Mouse (Mus musculus): ENCODE measurements at regions not wholly inside any gene's neighbourhood (a gene's known extent, or its start where the extent isn't known, plus 50 kb on each side); places are given as distances from the start of the nearest gene placed in this dataset.
A peak's percentile ranks its signal among the peaks of the same experiment; 100 is the strongest.

GRCm38 (mm10) chr13:28738160-28739100 is 215.1 kb downstream of the Sox4 start:
- DNase-seq (ENCODE audit: low spot score) (peak; percentile 28), ATAC-seq (ENCODE audit: low FRiP score, low read depth) (peak; percentile 28; the same call in 1 of the 2 replicates)
- peaks cover 17% of the 10 kb centered on the region for H3K4me1 ChIP-seq (ENCODE audit: control insufficient read depth, insufficient read depth, low read length)
- H3K27ac ChIP-seq (replicated peaks; ENCODE audit: low read depth, low read length), result peak overlapping the region; percentile 62
- H3K4me3 ChIP-seq (replicated peaks; ENCODE audit: low read length), result no peak overlapping the region
- WGBS, result 30% methylated on average over 8 of the region's 8 CpGs
- H3K36me3 ChIP-seq (ENCODE audit: control insufficient read depth, insufficient read depth, low read length), result no peaks in the 10 kb centered on the region
- H3K27me3 ChIP-seq (ENCODE audit: control insufficient read depth, insufficient read depth, low read length), result no peaks in the 10 kb centered on the region
- no peaks in the 10 kb centered on the region for H3K9me3 ChIP-seq (ENCODE audit: control insufficient read depth, low read length)
- H3K9ac ChIP-seq (ENCODE audit: low read depth, low read length, severe bottlenecking), result no peak overlapping the region
- H3K4me2 ChIP-seq (replicated peaks; ENCODE audit: low read depth, low read length, severe bottlenecking), result no peak overlapping the region
- TF ChIP-seq POLR2A (IDR thresholded peaks at IDR 0.05; ENCODE audit: borderline replicate concordance, extremely low read depth, insufficient read depth, insufficient read length), result no peak

DNA sequence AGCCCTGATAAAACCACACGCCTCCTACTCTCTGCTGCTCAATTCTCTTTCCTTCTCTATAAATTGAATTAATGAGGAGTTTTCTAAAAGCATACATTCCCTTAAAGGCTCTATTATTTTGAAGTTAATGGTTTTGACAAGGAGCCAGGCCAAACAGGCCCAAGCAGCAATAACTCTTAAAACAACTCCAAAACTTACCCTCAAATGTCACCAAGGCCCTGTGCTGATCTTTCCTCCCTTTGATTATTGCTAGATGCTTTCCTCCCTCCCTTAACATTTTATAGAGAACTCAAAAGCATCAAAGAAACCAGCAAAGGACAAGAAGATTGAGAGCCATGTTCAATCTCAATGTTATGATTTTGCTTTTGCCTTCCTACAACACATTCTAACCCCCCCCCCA is 221.0 kb downstream of the Sox4 start:
- Histone ChIP-seq H3K9ac (ENCODE audit: low read depth, low read length, severe bottlenecking) (no peak overlapping the region), H3K4me2 (replicated peaks; ENCODE audit: low read depth, low read length, severe bottlenecking) (no peak overlapping the region), H3K4me1 (ENCODE audit: control insufficient read depth, insufficient read depth, low read length) (peaks cover 28% of the 10 kb centered on the region), H3K27ac (replicated peaks; ENCODE audit: low read depth, low read length) (no peak overlapping the region), H3K4me3 (replicated peaks; ENCODE audit: low read length) (no peak overlapping the region), H3K36me3 (ENCODE audit: control insufficient read depth, insufficient read depth, low read length) (no peaks in the 10 kb centered on the region), H3K27me3 (ENCODE audit: control insufficient read depth, insufficient read depth, low read length) (no peaks in the 10 kb centered on the region), H3K9me3 (ENCODE audit: control insufficient read depth, low read length) (no peaks in the 10 kb centered on the region)
- ATAC-seq (ENCODE audit: low FRiP score, low read depth) (no peak), DNase-seq (ENCODE audit: low spot score) (no peak)
- WGBS, result 38% methylated on average over 1 of the region's 1 CpGs
- TF ChIP-seq POLR2A (IDR thresholded peaks at IDR 0.05; ENCODE audit: borderline replicate concordance, extremely low read depth, insufficient read depth, insufficient read length), result no peak

DNA sequence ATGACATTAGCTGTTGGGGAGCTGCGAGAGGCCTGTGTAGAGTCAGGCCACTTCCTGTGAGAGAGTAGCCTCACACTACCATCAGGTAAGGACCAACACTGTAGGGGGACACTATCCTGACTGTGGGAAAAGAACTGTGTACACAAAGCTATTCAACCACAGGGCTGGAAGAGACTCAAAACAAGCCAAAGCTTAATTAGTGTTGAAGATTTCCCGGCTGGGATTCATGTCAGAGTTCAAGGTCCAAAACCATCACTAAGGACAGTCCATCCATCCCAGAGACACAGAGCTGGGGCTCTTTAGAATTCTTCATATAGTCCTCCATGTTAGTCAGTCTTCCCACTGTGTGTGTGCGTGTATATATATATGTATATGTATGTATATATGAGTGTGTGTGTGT is 221.5 kb downstream of the Sox4 start:
- TF ChIP-seq POLR2A (IDR thresholded peaks at IDR 0.05; ENCODE audit: borderline replicate concordance, extremely low read depth, insufficient read depth, insufficient read length), result no peak
- ATAC-seq (ENCODE audit: low FRiP score, low read depth) (no peak), DNase-seq (ENCODE audit: low spot score) (no peak)
- H3K4me1 ChIP-seq (ENCODE audit: control insufficient read depth, insufficient read depth, low read length), result peaks cover 28% of the 10 kb centered on the region
- H3K27ac ChIP-seq (replicated peaks; ENCODE audit: low read depth, low read length), result no peak overlapping the region
- H3K4me3 ChIP-seq (replicated peaks; ENCODE audit: low read length), result no peak overlapping the region
- 75% methylated on average over 3 of the region's 3 CpGs for WGBS
- no peak overlapping the region for H3K4me2 ChIP-seq (replicated peaks; ENCODE audit: low read depth, low read length, severe bottlenecking)
- no peaks in the 10 kb centered on the region for H3K36me3 ChIP-seq (ENCODE audit: control insufficient read depth, insufficient read depth, low read length)
- H3K27me3 ChIP-seq (ENCODE audit: control insufficient read depth, insufficient read depth, low read length), result no peaks in the 10 kb centered on the region
- no peak overlapping the region for H3K9ac ChIP-seq (ENCODE audit: low read depth, low read length, severe bottlenecking)
- H3K9me3 ChIP-seq (ENCODE audit: control insufficient read depth, low read length), result no peaks in the 10 kb centered on the region

DNA sequence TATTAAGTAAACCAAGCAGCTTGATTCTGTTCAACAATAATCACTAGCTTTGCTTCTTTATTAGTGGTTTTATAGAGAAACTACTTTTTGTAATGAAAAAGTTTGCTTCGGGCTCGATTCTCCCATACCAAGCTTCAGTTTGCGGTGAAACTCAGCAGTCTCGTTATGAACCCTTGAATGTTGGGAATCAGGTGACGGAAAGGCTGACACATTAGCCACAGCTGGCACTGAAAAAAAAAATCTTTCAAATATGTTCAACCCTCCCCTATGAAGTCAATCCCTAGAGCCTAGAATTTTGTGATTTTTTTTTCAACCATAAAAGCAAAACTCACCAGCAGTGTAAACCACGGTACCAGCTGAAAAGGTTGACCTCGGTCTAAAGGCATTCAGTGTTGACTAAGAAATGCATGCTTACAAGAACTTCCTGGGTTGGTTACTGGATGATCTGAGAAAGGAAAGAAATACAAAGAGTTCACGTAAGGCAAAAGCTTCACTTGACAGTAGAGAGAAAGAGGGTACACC is 223.4 kb downstream of the Sox4 start:
- 0 out of 2 replicates have a peak overlapping the region, but pooled peaks have one; percentile 4 for H3K27ac ChIP-seq (replicated peaks; ENCODE audit: low read depth, low read length)
- no peak for TF ChIP-seq POLR2A (IDR thresholded peaks at IDR 0.05; ENCODE audit: borderline replicate concordance, extremely low read depth, insufficient read depth, insufficient read length)
- WGBS, result 34% methylated on average over 8 of the region's 8 CpGs

DNA sequence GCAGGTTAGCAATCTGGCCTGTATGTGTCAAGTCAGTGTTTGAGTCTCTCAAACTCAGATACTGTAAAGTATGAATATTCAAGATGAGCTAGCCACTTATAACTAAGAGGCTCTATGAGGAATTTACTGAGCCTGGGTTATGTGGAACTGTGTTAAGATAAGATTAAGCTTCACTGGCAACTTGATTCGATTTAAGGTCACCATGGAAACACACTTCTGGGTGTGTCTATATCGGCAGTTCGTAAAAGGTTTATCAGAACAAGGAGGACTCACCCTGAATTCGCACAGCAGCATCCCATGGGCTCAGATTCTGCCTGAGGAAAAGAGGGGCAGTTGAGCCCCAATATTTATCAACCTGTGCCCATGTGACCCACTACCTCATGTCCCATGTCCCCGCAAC is 224.7 kb downstream of the Sox4 start:
- H3K4me3 ChIP-seq (replicated peaks; ENCODE audit: low read length), result no peak overlapping the region
- no peaks in the 10 kb centered on the region for H3K27me3 ChIP-seq (ENCODE audit: control insufficient read depth, insufficient read depth, low read length)
- WGBS, result 90% methylated on average over 5 of the region's 5 CpGs
- no peak overlapping the region for H3K4me2 ChIP-seq (replicated peaks; ENCODE audit: low read depth, low read length, severe bottlenecking)
- DNase-seq (ENCODE audit: low spot score), result no peak
- H3K9ac ChIP-seq (ENCODE audit: low read depth, low read length, severe bottlenecking), result no peak overlapping the region
- H3K4me1 ChIP-seq (ENCODE audit: control insufficient read depth, insufficient read depth, low read length), result peaks cover 28% of the 10 kb centered on the region
- TF ChIP-seq POLR2A (IDR thresholded peaks at IDR 0.05; ENCODE audit: borderline replicate concordance, extremely low read depth, insufficient read depth, insufficient read length), result no peak
- no peaks in the 10 kb centered on the region for H3K9me3 ChIP-seq (ENCODE audit: control insufficient read depth, low read length)
- no peaks in the 10 kb centered on the region for H3K36me3 ChIP-seq (ENCODE audit: control insufficient read depth, insufficient read depth, low read length)
- H3K27ac ChIP-seq (replicated peaks; ENCODE audit: low read depth, low read length), result no peak overlapping the region
- ATAC-seq (ENCODE audit: low FRiP score, low read depth), result no peak

More for the DNA sequence above, 223.4 kb downstream of the Sox4 start:
- Histone ChIP-seq H3K9ac (ENCODE audit: low read depth, low read length, severe bottlenecking) (no peak overlapping the region), H3K4me1 (ENCODE audit: control insufficient read depth, insufficient read depth, low read length) (peaks cover 28% of the 10 kb centered on the region), H3K36me3 (ENCODE audit: control insufficient read depth, insufficient read depth, low read length) (no peaks in the 10 kb centered on the region), H3K27me3 (ENCODE audit: control insufficient read depth, insufficient read depth, low read length) (no peaks in the 10 kb centered on the region), H3K4me2 (replicated peaks; ENCODE audit: low read depth, low read length, severe bottlenecking) (no peak overlapping the region), H3K9me3 (ENCODE audit: control insufficient read depth, low read length) (no peaks in the 10 kb centered on the region), H3K4me3 (replicated peaks; ENCODE audit: low read length) (no peak overlapping the region)
- ATAC-seq (ENCODE audit: low FRiP score, low read depth) (0 out of 2 replicates have a peak, but pooled peaks have one; percentile 3), DNase-seq (ENCODE audit: low spot score) (peak; percentile 49)
